Mouse (Mus musculus) left cerebral cortex, adult 2 months (tissue): ENCODE measurements at regions not wholly inside any gene's neighbourhood (a gene's known extent, or its start where the extent isn't known, plus 50 kb on each side); places are given as distances from the start of the nearest gene placed in this dataset.

Source experiments
- DNase-seq, 2 experiments: peaks; one replicate each; pipeline ENCODE4 v3.0.0; 2021 to 2022; ENCODE audit warnings: low spot score in 2 of 2, mixed read lengths in 1 of 2; ENCODE audit errors: extremely low spot score in 1 of 2
- H3K27ac ChIP-seq: fragments of 200-600 bp; 2 replicates; pipeline ENCODE4 v1.8.1; 2022
- H3K4me3 ChIP-seq: fragments of 200-600 bp; 2 replicates; pipeline ENCODE4 v1.8.1; 2022
- CTCF ChIP-seq: fragments of 200-600 bp; IDR thresholded peaks from 2 replicates; pipeline ENCODE4 v1.8.1; 2022; ENCODE audit warnings: antibody characterized with exemption, mild to moderate bottlenecking, moderate library complexity
- intact Hi-C: fragments of 180-260 bp; cut with DNase I; formaldehyde crosslinking; loops from one replicate; pipeline ENCODE4 v1.15.1; 2025

DNA sequence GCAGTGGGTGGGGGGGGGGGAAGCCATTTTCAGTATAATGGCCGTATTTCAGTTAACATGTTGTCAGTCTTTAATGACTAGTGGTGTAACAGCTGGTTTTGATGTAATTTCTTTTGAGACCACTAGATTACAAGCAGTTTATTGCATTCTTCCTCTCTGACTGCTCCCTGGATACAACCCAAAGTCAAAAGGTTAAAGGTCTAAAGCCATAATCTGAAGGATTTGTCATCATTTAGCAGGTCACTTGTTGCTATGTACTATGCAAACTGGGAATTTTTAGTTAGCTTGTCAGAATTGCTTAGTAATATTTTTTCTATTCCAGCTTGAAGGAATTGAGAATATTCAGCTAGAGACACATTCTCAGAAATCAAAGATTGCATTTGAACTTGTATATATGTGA is 403.4 kb downstream of the Tmem161b start:
- no peak for DNase-seq
- Histone ChIP-seq H3K27ac (no peak overlapping the region), H3K4me3 (no peak overlapping the region)
- intact Hi-C loops: loop anchor here (5.0 kb wide), 1 partner anchor 127 kb away; no protein-coding TSS in a partner anchor
- TF ChIP-seq CTCF: no peak

DNA sequence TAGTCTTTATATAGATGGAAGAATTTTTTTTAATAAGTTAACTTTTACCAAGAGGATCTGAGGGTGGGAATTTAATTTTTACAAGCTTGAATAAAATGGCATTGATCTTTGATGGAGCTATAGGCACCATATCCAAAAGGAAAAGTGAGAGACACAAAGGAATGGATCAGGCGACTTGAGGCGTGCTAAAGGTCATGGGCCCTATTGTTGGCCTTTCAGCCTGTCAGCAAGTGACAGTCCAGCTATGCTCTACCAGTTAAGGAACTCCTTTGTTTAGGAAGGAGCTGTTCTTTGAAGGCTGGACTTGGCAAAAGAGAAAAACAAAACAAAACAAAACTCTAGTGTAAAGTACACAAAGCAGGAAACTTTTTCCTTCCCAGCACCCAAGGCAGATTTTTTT is 403.8 kb downstream of the Tmem161b start:
- no peak overlapping the region for H3K4me3 ChIP-seq
- no peak for TF ChIP-seq CTCF
- no peak overlapping the region for H3K27ac ChIP-seq
- intact Hi-C loops: loop anchor here (5.0 kb wide), 1 partner anchor 126 kb away; no protein-coding TSS in a partner anchor
- no peak for DNase-seq

DNA sequence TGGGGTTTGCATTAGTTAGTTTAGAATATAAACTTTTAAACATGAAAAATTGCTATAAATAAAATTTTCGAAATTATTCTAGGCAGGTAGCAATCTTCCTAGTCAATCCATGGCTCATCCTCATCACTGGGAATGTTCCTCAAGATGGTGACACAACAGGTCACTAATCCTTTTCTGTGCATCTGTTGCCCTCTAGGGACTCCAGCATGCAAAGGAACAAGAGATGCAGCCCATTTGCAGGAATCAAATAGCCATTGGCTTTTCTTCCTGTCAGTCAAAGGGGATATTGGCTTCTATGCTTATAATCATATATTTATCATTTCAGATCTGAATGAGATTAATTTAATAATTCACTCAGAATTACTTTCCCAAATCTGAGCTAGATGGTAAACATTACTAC is 404.3 kb downstream of the Tmem161b start:
- Histone ChIP-seq H3K4me3 (no peak overlapping the region), H3K27ac (no peak overlapping the region)
- intact Hi-C loops: loop anchor here (5.0 kb wide), 1 partner anchor 126 kb away; no protein-coding TSS in a partner anchor
- no peak for DNase-seq
- peak; percentile 23 for TF ChIP-seq CTCF

DNA sequence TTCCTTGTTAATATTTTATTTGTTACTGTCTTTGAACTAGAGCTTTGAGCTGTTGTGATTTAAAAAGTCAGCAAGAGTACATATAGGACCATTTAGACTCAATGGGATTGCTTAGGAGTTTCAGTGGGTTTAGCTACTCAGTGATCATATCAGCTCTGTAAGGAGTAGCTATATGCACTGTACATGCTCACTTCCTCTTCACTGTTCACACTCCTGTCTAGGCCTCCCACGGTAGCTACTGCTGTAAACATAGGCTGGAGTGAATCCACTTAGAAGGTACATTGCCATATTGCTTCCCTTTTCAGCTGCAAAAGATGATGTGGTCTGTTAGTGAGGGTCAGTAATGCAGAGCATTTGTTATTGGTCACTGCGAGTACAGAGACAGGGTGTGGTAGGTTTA is 408.6 kb downstream of the Tmem161b start:
- H3K27ac ChIP-seq: no peak overlapping the region
- no peak for TF ChIP-seq CTCF
- DNase-seq: no peak
- H3K4me3 ChIP-seq: no peak overlapping the region
- intact Hi-C loops: no loop called here

DNA sequence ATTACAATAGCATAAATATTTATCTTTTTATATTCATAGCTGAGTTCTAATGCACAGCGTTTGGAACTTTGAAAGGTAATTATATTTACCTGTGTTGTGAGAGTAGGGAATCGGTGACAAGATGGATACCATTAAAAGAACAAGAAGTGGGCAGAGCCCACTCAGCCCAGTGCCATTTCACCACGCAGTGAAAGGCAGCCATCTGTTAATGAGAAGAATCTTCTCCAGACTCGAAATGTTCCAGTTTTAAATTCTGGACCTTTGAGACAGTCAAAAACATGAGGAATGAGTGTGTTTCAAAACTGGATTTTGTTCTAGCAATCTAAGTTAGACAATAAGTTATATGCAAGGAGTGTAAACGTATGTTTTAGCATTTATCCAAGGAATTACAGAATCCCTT is 410.4 kb downstream of the Tmem161b start:
- no peak for DNase-seq
- Histone ChIP-seq H3K27ac (peak overlapping the region; percentile 17; the same call in 1 of the 2 replicates), H3K4me3 (no peak overlapping the region)
- TF ChIP-seq CTCF: no peak
- intact Hi-C loops: no loop called here

DNA sequence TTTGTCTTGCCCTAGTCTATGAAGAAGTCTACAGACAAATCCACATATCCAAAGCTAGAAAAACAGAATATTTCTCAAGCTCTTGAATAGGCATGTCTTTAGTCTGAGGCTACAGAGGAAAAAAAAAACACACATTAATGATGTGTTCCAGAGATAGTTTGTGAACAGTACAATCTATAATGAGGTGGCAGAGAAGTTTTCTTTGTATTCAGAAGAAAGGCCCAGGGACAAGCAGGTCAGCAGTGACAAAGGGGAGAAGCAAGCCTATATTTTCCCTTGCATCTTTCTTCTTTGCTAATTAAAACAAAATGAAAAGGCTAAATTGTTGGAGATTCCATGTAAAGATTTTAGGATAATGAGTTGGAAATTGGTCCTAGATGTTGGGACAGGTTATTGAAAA is 414.7 kb downstream of the Tmem161b start:
- H3K27ac ChIP-seq: no peak overlapping the region
- intact Hi-C loops: no loop called here
- no peak overlapping the region for H3K4me3 ChIP-seq
- TF ChIP-seq CTCF: no peak
- DNase-seq: no peak

DNA sequence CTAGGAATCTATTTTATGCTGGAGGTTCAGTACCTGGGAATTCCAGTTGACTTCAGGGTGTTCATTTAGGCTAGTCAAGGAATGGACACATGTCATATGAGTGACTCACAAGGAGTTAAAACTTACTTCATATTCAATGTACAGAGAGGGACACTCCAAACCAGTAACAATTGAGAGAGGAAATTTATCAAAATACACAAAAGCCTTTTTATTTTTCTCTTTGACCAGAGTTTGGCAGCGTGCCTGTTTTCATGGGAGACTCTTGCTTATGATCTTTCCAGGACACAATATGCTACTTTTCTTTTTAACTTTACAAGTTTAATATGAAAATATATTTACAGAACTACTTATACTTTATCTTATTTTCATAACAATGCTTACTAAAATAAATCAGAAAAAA is 415.5 kb downstream of the Tmem161b start:
- no peak overlapping the region for H3K27ac ChIP-seq
- no peak for DNase-seq

DNA sequence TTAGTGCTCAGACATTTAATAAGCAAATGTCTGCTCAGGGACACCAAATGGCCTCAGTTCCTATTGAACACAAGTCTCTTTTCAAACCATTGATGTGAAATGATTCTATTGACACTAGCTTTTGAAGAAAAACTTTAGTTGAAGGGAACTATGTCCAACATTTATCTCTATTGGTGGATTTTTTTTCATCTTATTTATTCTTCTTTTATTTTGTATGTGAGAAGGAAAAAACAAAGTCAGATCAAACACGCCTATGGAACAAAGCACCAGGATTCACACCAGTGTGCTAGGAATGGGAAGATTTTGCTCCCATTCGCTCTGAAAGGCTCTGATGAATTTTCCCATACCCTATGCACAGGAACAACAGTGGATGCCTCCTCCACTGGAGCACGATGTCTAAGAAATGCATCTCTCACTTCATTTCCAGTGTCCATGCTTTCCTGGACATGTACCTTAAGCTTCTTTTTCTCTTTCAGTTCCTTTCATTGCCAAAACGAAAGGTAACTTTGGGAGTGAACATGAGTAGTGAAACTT is 416.4 kb downstream of the Tmem161b start:
- intact Hi-C loops: no loop called here
- TF ChIP-seq CTCF: no peak
- Histone ChIP-seq H3K4me3 (no peak overlapping the region), H3K27ac (no peak overlapping the region)
- DNase-seq: no peak

More for the DNA sequence above, 415.5 kb downstream of the Tmem161b start:
- no peak overlapping the region for H3K4me3 ChIP-seq
- intact Hi-C loops: no loop called here
- TF ChIP-seq CTCF: no peak

DNA sequence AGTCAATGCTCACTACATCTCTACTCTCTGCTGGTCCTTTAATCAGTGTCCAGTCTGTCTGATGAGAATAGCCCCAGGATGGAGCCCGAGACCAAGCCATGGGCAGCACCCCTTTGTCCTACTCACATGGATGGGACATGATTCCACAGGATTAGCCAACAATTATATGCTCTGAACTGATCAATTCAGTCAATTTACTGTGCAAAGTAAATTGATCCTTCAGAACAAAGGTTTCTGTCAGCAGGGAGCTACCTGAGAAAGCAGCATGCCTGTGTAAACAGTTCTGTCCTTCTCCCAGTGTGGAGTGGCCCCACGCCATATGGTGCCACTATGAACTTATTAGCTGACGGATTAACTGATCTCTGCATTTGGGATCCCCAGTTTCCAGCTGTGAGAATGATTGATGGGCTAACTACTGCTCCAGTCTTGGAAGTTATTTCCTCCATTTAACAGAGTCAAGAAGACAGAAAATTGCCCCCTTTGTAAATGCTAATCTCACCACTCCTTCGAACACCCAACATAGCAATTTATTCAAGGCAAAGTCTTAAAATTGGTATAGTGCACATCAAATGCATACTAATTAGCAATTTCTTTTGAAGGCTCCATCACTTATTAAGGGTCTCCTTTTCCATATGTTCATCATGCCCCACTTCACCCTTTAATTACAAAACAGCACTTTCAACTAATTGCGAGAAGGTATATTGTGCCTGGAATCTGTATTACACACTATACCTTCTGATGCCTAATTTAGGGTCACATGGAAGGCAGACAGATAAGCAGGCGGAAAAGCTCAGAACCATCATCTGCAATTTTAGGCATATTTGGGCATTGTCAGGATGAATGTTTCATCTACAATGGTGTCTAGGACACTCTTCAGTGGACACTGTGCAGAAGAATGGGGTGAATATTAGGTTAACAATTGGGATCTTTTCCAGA is 417.3 kb downstream of the Tmem161b start:
- no peak overlapping the region for H3K4me3 ChIP-seq
- DNase-seq: no peak
- no peak for TF ChIP-seq CTCF
- intact Hi-C loops: no loop called here
- no peak overlapping the region for H3K27ac ChIP-seq

DNA sequence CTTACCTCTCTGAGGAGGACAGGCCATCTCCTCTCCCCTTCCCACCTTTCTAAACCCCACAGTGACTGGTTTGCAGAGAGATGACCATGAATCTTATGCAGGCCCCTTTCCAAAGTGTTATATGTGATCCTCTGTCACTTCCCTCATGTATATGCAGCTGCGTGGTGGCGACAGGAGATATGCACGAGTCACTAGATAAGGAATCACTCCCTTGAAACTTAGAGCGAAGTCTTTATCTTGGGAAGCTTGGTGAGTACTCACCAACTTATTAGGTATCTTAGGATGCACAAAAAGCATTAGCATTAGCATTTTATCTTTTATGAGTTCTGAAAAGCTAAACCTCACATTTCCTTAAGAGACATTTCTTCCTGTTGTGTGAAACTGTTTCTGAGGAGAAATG is 421.9 kb downstream of the Tmem161b start:
- intact Hi-C loops: no loop called here
- DNase-seq: no peak
- TF ChIP-seq CTCF: no peak
- Histone ChIP-seq H3K4me3 (no peak overlapping the region), H3K27ac (no peak overlapping the region)

DNA sequence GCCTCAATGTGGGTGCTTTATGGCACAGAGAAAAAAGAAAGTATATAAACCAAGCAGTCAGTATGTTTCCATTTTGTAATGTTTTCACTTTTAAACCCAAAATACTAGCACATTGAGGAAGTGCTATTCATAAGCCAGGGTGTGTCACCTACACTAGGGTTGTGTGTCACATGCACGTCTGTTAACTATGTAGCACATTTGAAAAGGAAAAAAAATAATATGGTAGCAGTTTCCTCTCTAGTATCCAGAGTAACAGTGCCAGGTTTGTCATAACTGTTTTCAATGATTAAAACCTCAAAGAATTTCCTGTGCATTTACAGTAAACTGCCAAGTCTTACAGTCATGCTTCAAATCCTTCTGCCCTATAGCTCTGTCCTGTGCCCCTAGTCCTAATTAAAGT is 424.8 kb downstream of the Tmem161b start:
- H3K27ac ChIP-seq: no peak overlapping the region
- H3K4me3 ChIP-seq: no peak overlapping the region
- no peak for DNase-seq
- TF ChIP-seq CTCF: no peak
- intact Hi-C loops: no loop called here

DNA sequence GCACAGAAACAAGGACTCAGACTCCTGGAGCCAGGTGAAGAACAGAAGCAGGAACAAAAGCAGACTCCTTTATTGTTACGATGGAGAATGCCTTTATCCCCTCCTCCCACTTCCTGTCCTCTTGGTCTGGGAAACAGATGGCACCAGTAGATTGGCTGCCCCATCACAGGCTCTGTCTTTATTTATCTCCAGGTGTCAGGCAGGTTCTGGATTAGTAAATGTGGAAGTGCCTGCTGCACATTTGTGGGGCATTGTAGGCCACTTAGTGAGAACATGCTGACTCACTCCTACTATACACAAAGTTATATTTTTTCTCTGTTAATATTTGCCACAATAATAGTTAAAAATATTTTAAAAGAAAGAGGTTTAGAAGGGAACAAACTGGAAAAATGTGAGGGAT is 426.0 kb downstream of the Tmem161b start:
- no peak for TF ChIP-seq CTCF
- intact Hi-C loops: no loop called here
- no peak overlapping the region for H3K27ac ChIP-seq
- no peak overlapping the region for H3K4me3 ChIP-seq
- DNase-seq: no peak
